Mouse (Mus musculus) C2C12 (cell line): Measurements from ENCODE around the gene Fgf4. TPM values are rescaled to one million over a fixed set of nuclear protein-coding genes. Genes with fewer than 3 reads are reported as not detected.

ENCODE experiments used
- H3K27me3 ChIP-seq: one replicate; pipeline ENCODE4 v1.6.1; 2011; ENCODE audit not compliant: control insufficient read depth, insufficient read depth, insufficient read length
- H3K36me3 ChIP-seq: one replicate; pipeline ENCODE4 v1.6.1; 2011; ENCODE audit not compliant: control insufficient read depth, insufficient read depth
- H3K4me3 ChIP-seq: one replicate; pipeline ENCODE4 v1.5.1; 2011; ENCODE audit warnings: mild to moderate bottlenecking, control low read depth; ENCODE audit not compliant: poor library complexity, insufficient read depth, severe bottlenecking
- H3K79me2 ChIP-seq: one replicate; pipeline ENCODE4 v1.6.1; 2011; ENCODE audit not compliant: control insufficient read depth, insufficient read depth
- H3K79me3 ChIP-seq: one replicate; pipeline ENCODE4 v1.6.1; 2011; ENCODE audit warnings: low read depth, control low read depth
- H3ac ChIP-seq: one replicate; pipeline ENCODE3; 2011; ENCODE audit warnings: low read depth; ENCODE audit not compliant: control insufficient read depth, insufficient read length
- CEBPB ChIP-seq: IDR thresholded peaks from one replicate; pipeline ENCODE4 v1.6.1; 2011; ENCODE audit warnings: low read depth, mild to moderate bottlenecking, control low read depth, moderate library complexity
- CTCF ChIP-seq: IDR thresholded peaks from one replicate; pipeline ENCODE4 v1.5.1; 2011; ENCODE audit not compliant: control insufficient read depth, insufficient read depth, insufficient read length
- FOSL1 ChIP-seq: IDR thresholded peaks from one replicate; pipeline ENCODE4 v1.8.0; 2011; ENCODE audit warnings: mild to moderate bottlenecking, low read length; ENCODE audit not compliant: poor library complexity, insufficient read depth, severe bottlenecking
- MAX ChIP-seq: IDR thresholded peaks from one replicate; pipeline ENCODE4 v1.6.1; 2011; ENCODE audit warnings: mild to moderate bottlenecking, control low read depth
- MYOD1 ChIP-seq: IDR thresholded peaks from one replicate; pipeline ENCODE4 v1.6.1; 2011; ENCODE audit warnings: low read depth; ENCODE audit not compliant: control insufficient read depth, insufficient read length
- MYOG ChIP-seq: IDR thresholded peaks from one replicate; pipeline ENCODE4 v1.6.1; 2011; ENCODE audit not compliant: control insufficient read depth, insufficient read length; ENCODE audit errors: extremely low read depth
- USF1 ChIP-seq: IDR thresholded peaks from one replicate; pipeline ENCODE4 v1.6.1; 2011; ENCODE audit warnings: low read depth, mild to moderate bottlenecking, control low read depth, moderate library complexity
- polyA plus RNA-seq: library from polyadenylated mRNA; unstranded; fragments of >200 nt; fragmentation: generic; extraction: Trizol; gene quantifications from one replicate; pipeline ENCODE4 v1.2.1, GENCODE M21; 2012; ENCODE audit warnings: missing spikeins

The Fgf4 gene
- polyA plus RNA-seq, 1 experiment = not detected

- Histone ChIP-seq H3K79me2 (no peaks in the 10 kb centered on the region), H3K4me3 (no peak overlapping the region), H3K79me3 (no peaks in the 10 kb centered on the region), H3ac (no peak overlapping the region), H3K36me3 (no peaks in the 10 kb centered on the region), H3K27me3 (peaks cover 15% of the 10 kb centered on the region)
- TF ChIP-seq USF1 = no peak
- no peak for TF ChIP-seq MAX
- TF ChIP-seq MYOD1 = no peak
- no peak for TF ChIP-seq FOSL1
- TF ChIP-seq MYOG = no peak
- no peak for TF ChIP-seq CTCF
- TF ChIP-seq CEBPB = no peak
These were observed 7.8 kb downstream of the Fgf4 start for GRCm38 (mm10) chr7:144854966-144855365.

- Histone ChIP-seq H3K79me2 (no peaks in the 10 kb centered on the region), H3K27me3 (peaks cover 33% of the 10 kb centered on the region), H3K4me3 (no peak overlapping the region), H3K79me3 (no peaks in the 10 kb centered on the region), H3ac (no peak overlapping the region), H3K36me3 (no peaks in the 10 kb centered on the region)
- no peak for TF ChIP-seq FOSL1
- no peak for TF ChIP-seq MYOD1
- TF ChIP-seq MAX = no peak
- no peak for TF ChIP-seq USF1
- no peak for TF ChIP-seq MYOG
- no peak for TF ChIP-seq CEBPB
- TF ChIP-seq CTCF = no peak
These were observed 10.0 kb downstream of the Fgf4 start for GRCm38 (mm10) chr7:144857158-144857557.

- H3K27me3 ChIP-seq = peaks cover 40% of the 10 kb centered on the region
- no peaks in the 10 kb centered on the region for H3K79me2 ChIP-seq
- H3ac ChIP-seq = no peak overlapping the region
- H3K79me3 ChIP-seq = no peaks in the 10 kb centered on the region
- no peak overlapping the region for H3K4me3 ChIP-seq
- no peak for TF ChIP-seq CTCF
- no peak for TF ChIP-seq MYOD1
- no peak for TF ChIP-seq MAX
- TF ChIP-seq CEBPB = no peak
- no peak for TF ChIP-seq USF1
- TF ChIP-seq MYOG = no peak
- no peak for TF ChIP-seq FOSL1
- H3K36me3 ChIP-seq = no peaks in the 10 kb centered on the region
These were observed 10.7 kb downstream of the Fgf4 start for GRCm38 (mm10) chr7:144857826-144858342.

- no peaks in the 10 kb centered on the region for H3K79me2 ChIP-seq
- peaks cover 48% of the 10 kb centered on the region for H3K27me3 ChIP-seq
- no peaks in the 10 kb centered on the region for H3K79me3 ChIP-seq
- H3ac ChIP-seq = no peak overlapping the region
- H3K36me3 ChIP-seq = no peaks in the 10 kb centered on the region
- H3K4me3 ChIP-seq = no peak overlapping the region
- TF ChIP-seq CTCF = no peak
- TF ChIP-seq USF1 = no peak
- TF ChIP-seq FOSL1 = no peak
- TF ChIP-seq CEBPB = no peak
- TF ChIP-seq MYOD1 = no peak
- TF ChIP-seq MAX = no peak
These were observed 11.5 kb downstream of the Fgf4 start for GRCm38 (mm10) chr7:144858702-144859101.

GRCm38 (mm10) chr7:144861056-144861768 lies 14.0 kb downstream of the Fgf4 start:
- H3K4me3 ChIP-seq = no peak overlapping the region
- no peaks in the 10 kb centered on the region for H3K79me2 ChIP-seq
- H3K36me3 ChIP-seq = no peaks in the 10 kb centered on the region
- H3K79me3 ChIP-seq = no peaks in the 10 kb centered on the region
- H3K27me3 ChIP-seq = peaks cover 56% of the 10 kb centered on the region
- no peak overlapping the region for H3ac ChIP-seq
- TF ChIP-seq CTCF (no peak), MAX (no peak), FOSL1 (no peak)

- Histone ChIP-seq H3K27me3 (peaks cover 56% of the 10 kb centered on the region), H3ac (no peak overlapping the region), H3K36me3 (no peaks in the 10 kb centered on the region), H3K79me2 (no peaks in the 10 kb centered on the region), H3K79me3 (no peaks in the 10 kb centered on the region), H3K4me3 (no peak overlapping the region)
- TF ChIP-seq CEBPB = no peak
- no peak for TF ChIP-seq MYOG
- no peak for TF ChIP-seq MYOD1
- no peak for TF ChIP-seq FOSL1
- no peak for TF ChIP-seq MAX
- no peak for TF ChIP-seq CTCF
- no peak for TF ChIP-seq USF1
These were observed 14.6 kb downstream of the Fgf4 start for GRCm38 (mm10) chr7:144861769-144862070.
